Mouse (Mus musculus) brown adipose tissue, adult 24 weeks (tissue): ENCODE measurements at regions not wholly inside any gene's neighbourhood (a gene's known extent, or its start where the extent isn't known, plus 50 kb on each side); places are given as distances from the start of the nearest gene placed in this dataset.

Experiments
- H3K27ac ChIP-seq: fragments of 200-500 bp; replicated peaks from 2 replicates; pipeline ENCODE4 v1.5.1; 2012; ENCODE audit warnings: low read depth, mild to moderate bottlenecking, low read length
- H3K4me1 ChIP-seq: fragments of 200-500 bp; 2 replicates; pipeline ENCODE4 v1.6.1; 2012; ENCODE audit warnings: low read length, mixed read lengths; ENCODE audit not compliant: control insufficient read depth, insufficient read depth, insufficient read length
- H3K4me3 ChIP-seq: fragments of 200-500 bp; 2 replicates; pipeline ENCODE4 v1.5.1; 2012; ENCODE audit warnings: low read depth, mild to moderate bottlenecking, low read length, moderate library complexity; ENCODE audit not compliant: insufficient read depth

DNA sequence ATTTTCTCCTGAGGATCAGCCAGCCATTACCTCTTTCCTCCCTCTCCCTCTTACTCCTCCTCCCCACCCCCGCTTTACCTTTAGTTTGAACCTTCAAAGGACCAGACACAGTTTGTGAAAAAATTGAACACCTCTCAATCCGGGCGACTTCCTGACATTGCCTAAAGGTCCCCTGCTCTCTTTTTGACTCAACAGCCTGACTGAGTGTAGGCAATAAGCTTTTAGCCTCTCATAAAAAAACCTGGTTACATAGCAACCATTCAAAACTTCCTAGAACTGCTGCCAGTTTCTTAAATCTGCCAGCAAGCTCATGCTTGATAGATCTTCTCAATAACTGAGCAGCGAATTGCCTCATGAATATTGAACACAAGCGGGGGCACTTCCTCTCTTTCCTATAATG, 71.7 kb downstream of the Zfp945 start:
- Histone ChIP-seq H3K27ac (no peak overlapping the region), H3K4me3 (no peak overlapping the region), H3K4me1 (no peaks in the 10 kb centered on the region)

DNA sequence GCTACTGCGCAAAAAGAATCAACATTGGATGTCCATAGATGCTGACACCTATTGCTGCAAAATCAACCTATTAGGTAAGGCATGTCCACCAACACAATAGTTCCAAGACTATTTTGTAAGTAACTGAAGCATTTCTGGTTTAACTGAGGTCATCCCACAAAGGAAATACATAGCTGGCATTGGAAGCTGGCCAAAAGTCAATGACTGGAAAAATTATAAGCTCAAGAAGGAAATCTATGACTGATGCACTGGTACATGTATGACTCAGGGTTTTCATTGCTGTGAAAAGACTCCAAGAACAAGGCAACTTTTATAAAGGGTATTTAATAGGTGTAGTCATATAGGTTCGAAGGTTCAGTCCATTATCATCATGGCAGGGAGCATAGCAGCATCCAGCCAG, 82.5 kb downstream of the Zfp945 start:
- no peak overlapping the region for H3K4me3 ChIP-seq
- no peaks in the 10 kb centered on the region for H3K4me1 ChIP-seq
- no peak overlapping the region for H3K27ac ChIP-seq

DNA sequence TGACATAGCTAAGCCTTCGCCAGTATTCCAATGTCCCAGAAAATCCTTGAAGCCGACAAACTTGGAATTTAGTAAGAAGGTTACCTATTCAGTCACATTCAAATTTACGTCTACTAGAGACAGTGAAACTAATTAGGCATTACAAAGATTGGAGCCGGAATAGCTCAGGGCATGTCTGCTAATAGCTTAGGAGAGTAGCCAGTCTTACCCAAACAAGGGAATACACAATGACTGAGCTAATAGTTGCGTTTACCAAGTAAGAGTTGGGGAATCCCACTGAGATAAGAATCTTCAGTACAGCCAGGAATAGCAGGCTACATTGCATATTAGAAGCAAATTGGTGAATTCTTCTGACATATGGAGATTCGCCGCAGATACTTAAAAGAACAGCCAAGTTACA, 121.2 kb downstream of the Zfp945 start:
- Histone ChIP-seq H3K4me3 (no peak overlapping the region), H3K27ac (no peak overlapping the region), H3K4me1 (no peaks in the 10 kb centered on the region)

DNA sequence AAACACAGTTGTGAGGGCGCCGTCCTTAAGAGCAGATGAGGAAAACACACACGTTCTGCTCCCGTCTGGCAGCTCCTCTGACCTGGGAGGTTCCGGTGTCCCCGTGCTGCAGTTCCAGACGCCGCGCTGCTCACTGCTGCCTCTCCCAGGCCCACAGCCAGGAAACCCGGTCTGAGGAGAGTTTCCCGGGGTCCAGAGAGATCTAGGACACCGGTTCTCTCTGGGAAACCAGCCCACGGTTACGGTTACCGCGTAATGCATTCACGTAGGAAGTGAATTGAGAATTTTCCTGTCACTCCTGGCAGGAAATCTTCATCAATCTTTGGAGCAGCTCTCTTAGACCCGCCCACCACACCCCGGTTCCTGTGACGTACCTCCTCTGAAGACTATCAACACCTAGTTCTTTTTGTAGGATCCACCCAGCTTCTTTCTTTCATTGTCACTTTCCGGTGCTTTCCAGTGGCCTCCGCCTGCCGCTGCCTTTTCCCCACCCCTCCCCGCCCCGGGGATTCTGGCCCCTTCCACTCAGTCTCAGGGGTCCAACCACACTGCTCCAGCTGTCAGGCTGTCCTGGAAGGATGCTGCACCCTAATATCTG, 127.3 kb downstream of the Zfp945 start:
- peak overlapping the region; percentile 71 for H3K27ac ChIP-seq
- H3K4me1 ChIP-seq = peaks cover 2% of the 10 kb centered on the region; the same call in 1 of the 2 replicates
- peak overlapping the region; percentile 85 for H3K4me3 ChIP-seq

DNA sequence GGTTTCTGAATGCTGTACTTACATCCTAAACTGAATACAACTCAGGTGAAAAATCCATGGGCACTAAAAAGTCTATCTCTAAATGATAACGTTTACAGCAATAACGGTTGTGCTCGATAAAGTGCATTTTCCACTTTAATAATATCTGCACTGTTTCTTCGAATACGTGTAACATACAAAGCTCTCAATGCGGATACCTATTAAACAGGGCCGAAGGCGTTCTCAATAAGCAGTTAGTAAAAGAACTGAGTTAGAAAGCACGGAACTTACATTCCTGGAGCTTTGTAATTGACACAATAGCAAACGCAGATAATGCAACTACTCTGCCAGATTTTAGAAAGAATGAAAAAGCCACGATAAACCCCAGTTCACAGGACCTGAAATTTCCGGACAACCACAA, 127.8 kb downstream of the Zfp945 start:
- peak overlapping the region; percentile 85 for H3K4me3 ChIP-seq
- peak overlapping the region; percentile 71 for H3K27ac ChIP-seq

DNA sequence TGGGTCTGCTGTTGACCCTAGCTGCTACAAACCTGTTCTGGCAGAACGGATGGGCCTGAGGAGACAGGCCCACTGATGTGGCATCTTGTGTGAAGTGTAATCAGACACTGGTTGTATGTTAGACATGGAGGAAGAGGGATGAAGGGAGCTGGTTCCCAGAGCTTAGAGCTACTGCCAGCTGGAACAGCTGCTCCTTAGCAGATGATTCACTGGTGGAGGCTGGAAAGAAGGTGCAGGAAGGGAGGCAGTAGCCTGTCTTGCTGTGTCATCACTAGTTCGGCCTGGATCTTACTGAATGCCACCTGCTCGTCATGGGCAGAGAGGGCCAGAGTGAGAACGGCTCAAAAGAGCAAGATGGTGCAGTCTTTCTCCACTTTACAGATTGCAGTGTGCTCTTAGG, 130.6 kb downstream of the Zfp945 start:
- Histone ChIP-seq H3K4me1 (peaks cover 2% of the 10 kb centered on the region; the same call in 1 of the 2 replicates), H3K4me3 (no peak overlapping the region), H3K27ac (no peak overlapping the region)

More for the DNA sequence above, 127.8 kb downstream of the Zfp945 start:
- H3K4me1 ChIP-seq = peaks cover 2% of the 10 kb centered on the region; the same call in 1 of the 2 replicates
